Mouse (Mus musculus) large intestine, adult 2 months (tissue): Measurements from ENCODE around the gene Zfp598. TPM values are rescaled to one million over a fixed set of nuclear protein-coding genes. Genes with fewer than 3 reads are reported as not detected.

ENCODE experiments used
- DNase-seq: peaks from one replicate; pipeline ENCODE4 v3.0.0-alpha.2; 2012; ENCODE audit warnings: low read depth, low spot score
- WGBS: fragments of 180-500 bp; shearing (Covaris S2); methylation state at CpG from one replicate; pipeline ENCODE4 v1.1.7; 2018; 5-methylcytosine and 5-hydroxymethylcytosine counted together
- polyA plus RNA-seq: library from polyadenylated mRNA; depleted of rRNA; stranded (reverse); fragments of >200 nt; gene quantifications from 2 replicates; pipeline ENCODE4 v1.2.3, GENCODE M21; 2012

Gene Zfp598
- polyA plus RNA-seq, 1 experiment = 52.1 TPM

DNA sequence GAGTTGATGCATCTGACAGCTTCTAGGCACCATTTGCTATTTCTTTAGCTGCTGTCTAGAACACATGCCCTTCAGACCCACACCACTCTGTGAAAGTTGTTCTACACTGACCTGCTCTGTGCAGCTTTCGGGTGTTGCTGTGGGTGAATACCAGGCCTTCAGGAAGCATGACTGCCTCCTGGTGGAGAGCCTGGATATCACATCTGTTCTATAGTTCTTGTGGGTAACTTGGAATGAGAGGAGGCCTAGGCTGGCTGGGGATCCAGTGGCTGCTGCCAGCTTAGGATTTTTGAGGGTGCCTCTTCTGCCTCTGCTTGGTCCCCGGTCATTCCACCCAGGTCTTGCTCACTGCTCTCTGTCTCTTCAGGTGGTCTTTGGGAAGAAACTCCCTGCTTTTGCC lies 6.7 kb downstream of the Zfp598 start:
- no peak for DNase-seq

DNA sequence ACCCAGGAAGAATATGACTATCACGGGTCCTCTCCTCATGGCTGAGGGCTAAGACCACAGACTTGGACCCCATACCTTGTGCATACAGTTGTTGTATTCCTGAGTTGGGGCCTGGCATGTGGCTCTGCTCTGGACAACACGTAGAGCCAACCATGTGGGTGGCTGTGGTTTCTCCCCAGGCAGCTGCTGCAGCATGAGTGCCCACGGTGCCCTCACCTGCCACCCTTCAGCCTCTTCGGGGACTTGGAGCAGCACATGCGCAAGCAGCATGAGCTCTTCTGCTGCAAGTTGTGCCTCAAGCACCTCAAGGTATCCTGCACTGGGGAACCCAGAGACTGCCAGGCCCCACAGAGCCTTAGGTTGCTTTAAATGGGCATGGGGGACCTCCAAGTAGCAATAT lies 7.4 kb downstream of the Zfp598 start:
- no peak for DNase-seq
- WGBS = 90% methylated on average over 5 of the region's 5 CpGs

More for the DNA sequence above, 6.7 kb downstream of the Zfp598 start:
- WGBS = 58% methylated on average over 2 of the region's 2 CpGs

DNA sequence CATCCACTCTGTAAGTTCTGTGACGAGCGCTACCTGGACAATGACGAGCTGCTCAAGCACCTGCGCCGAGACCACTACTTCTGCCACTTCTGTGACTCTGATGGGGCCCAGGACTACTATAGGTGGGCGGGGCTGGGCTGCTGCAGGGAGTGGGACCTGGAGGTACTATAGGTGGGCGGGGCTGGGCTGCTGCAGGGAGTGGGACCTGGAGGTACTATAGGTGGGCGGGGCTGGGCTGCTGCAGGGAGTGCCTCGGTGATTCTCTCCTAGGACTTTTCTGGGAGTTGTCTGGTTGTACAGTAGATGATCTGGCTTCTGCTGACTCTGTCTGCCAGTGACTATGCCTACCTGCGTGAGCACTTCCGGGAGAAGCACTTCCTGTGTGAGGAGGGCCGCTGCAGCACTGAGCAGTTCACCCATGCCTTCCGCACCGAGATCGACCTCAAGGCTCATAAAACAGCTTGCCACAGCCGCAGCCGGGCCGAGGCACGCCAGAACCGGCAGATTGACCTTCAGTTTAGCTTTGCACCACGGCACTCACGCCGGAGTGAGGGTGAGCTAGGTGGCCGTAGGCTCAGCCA lies 8.1 kb downstream of the Zfp598 start:
- no peak for DNase-seq
- WGBS = 50% methylated on average over 24 of the region's 24 CpGs

DNA sequence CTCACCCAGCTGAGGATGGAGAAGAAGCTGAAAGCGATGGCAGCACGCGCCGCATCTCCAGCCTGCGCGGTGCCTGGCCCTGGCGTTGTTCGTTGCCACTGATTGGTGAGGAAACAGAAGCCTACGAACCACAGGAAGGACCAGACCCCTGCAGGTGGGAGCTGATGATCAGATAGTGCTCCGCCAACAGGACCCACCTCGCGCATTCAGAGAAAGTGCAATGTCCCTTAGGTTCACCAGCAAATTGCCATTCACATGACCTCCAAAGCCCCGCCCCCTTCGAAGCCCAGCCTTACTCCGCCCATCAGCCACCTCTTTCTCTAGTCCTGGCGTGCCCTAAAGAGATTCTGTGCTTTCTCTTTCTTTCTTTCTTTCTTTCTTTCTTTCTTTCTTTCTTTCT lies 17.0 kb downstream of the Zfp598 start:
- 54% methylated on average over 16 of the region's 16 CpGs for WGBS

DNA sequence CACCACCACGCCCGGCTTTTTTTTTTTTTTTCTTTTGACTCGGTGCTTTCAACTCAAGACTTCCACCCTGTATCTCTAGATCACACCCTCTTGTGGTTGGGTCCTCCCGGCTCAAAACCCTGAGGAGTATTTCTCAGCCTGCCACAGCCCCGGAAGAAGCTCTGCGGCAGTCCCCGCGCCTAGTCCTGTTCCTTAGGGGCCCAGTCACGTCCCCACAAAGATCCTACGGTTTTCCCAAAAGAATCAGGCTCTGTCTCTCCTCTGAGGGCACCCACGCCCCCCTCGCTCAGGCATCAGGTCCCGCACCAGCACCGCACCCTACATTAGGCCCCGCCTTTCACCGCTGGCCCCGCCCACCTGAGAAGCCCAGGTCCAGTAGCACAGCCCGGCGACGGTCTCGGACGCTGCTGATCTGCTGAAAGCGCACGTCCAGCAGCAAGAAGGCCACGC lies 17.7 kb downstream of the Zfp598 start:
- DNase-seq = no peak

More for the DNA sequence above, 17.0 kb downstream of the Zfp598 start:
- no peak for DNase-seq

DNA sequence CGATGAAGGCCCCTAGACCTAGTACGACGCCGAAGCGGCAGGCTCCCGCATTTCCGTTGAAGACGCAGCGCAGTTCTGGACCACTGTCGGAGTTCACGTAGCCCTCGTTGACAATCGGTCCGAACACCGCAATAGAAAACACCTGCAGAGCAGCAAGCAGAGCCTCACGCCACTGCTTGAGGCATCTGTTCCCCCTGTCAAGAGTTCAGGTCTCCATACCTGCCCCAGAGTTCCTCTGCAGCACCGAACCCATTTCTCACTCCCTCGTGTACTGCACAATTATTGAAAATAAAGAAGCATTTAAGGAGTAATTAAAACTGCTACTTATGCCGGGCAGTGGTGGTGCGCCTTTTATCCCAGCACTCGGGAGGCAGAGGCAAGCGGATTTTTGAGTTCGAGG lies 18.1 kb downstream of the Zfp598 start:
- WGBS = 26% methylated on average over 23 of the region's 23 CpGs
- no peak for DNase-seq

More for the DNA sequence above, 17.7 kb downstream of the Zfp598 start:
- 1% methylated on average over 25 of the region's 25 CpGs for whole genome bisulfite sequencing

DNA sequence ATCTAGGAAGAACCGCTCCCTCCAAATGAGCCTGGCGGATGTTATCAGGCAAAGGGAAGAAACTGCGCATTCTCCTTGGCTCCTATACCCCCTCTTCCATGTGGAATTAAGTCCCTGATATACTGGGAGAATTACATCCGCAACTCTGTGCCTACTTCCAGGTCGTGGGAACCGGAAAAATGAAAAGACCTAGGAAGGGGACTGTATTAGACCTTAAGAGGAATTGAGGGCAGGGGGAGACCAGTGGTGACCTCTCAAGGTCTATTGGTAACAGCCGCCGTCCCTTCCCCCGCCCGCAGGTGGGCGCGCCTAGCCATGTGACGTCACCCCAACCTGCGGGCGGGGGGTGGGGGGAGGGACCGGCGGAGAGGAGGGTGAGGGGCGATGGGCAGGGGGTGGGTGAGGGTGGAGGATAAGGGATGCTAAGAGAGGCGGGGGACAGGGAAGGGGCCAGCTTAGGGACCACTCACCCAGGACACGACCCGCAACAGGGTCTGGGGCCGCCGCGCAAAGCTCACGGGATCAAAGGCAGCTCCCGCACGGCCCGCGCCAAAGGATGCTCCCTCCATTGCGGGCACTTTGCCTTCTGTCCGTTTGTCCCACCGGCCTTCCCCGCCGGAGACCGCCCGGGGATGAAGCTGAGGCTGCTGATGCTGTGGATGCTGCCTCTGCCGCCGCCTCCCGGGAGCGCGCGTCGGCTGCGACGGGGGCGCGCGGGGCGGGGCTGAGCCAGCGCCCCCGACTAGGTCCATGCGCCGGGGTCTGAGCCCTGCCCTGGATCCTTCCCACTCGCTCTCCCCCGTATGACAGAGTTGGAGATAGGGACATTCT lies 20.0 kb downstream of the Zfp598 start, which contains the start of gene Syngr3:
Syngr3 (minus strand) TSS at position 705 of the 831 bp plus-strand sequence.
- DNase-seq = no peak

DNA sequence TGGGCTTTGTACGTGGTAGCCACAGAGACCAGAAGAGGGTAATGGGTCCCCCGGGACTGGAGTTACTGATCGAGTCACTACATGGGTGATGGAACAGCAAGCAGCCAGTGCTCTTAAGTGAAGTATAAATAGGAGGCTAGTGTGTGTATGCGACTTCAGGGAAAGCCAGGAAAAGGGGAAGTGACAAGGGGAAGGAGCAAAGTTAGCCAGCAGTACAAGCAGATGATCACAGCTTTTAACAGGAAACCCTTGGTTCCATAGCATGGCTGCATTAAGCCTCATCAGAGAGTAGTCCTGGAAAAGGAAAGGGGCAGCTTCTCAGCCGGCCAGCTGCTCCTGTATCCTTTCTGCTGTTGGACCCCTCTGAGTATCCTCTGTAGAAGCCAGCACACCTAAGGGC lies 22.9 kb downstream of the Zfp598 start:
- DNase-seq = no peak
- WGBS = 87% methylated on average over 5 of the region's 5 CpGs

More for the DNA sequence above, 20.0 kb downstream of the Zfp598 start, which contains the start of gene Syngr3:
- 2% methylated on average over 45 of the region's 55 CpGs for WGBS

DNA sequence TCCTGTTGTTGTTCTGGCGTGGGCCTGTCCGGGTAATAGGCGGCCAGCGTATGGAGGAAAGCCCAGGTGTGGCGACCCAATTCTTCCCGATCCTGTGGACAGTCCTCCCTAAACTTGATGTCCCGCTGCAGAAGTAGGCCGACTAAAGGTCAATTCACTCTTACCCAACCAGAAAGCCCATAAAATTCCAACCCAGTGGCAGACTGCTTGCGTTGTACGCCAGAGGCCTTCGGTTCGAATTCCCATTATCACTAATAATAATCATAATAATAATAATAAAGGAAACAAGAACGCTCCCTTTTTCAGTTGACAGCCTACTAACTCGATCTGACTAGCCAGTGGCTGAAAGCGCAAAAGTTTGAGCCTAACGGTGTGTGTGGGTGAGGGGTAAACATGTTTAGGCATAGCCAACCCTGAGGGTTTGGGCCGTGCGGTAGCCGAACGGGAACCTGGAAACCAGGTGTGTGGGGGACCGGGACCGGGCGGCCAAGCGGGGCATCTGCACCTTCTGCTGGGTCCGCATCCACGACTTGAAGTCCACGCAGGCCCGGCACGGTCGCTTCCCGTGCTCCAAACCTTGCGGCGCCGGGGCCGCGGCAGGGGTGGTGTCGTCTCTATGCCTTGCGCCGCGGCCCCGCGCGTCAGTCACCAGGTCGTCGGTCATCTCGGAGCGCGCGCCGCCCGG lies 26.0 kb downstream of the Zfp598 start:
- 4% methylated on average over 47 of the region's 51 CpGs for WGBS
- no peak for DNase-seq

DNA sequence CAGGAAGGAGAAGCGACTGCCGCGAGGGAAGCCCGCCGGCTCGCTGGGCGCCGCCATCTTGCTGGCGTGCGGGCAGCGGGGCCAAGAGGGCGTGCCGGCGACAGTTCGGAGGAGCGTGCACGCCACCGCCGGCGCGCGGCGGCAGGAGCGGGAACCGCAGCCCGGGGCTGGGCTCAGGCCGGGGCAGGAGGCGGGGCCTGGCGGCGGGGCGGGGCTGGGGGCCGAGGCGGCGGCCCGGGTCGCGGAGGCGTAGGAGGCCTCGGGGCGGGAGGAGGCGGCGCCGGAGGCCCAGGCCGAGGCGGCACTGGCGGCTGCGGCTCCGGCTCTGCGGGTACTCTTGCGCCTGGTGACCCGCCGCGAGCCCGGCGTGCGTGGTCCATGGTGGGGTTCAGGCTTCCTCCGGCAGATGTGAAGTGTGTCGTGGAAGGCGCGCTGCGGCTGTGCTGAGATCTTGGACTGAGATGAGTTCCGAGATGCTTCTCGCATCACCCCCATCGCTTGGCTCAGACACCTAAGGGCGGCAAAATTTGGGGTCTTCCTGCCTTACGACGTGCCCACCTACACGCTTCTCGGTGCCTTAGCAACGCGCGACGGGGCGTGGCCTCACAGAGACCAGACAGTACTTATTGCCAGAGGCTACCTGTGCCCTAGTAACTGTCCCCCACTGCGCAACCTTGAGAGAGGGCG lies 26.7 kb downstream of the Zfp598 start, which contains the start of the genes Gfer and Noxo1:
Gfer (minus strand) TSS at position 146 of the 687 bp plus-strand sequence.
Noxo1 (plus strand) TSS at position 224 of the 687 bp plus-strand sequence.
- WGBS = under 1% methylated on average over 74 of the region's 76 CpGs
- no peak for DNase-seq

DNA sequence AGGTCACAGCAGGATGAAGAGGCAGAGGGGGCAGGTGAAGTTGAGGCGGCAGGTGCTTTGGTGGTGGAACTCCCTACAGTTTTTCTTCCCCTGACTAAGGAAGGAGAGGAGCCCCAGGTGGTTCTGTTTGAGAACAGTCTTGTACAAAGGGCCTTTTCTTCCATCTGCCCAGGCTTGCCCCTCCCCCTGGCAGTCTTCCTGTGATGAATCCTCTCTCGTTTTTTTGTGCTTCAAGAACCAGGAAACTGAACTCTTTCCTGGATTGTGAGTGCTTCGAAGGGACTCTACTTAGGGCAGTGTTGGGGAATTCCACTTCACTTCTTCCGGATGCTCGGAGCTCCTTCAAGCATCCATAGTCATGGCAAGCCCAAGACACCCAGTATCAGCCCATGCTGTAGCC lies 28.5 kb downstream of the Zfp598 start:
- WGBS = 7% methylated on average over 5 of the region's 5 CpGs
- peak; percentile 59 for DNase-seq

DNA sequence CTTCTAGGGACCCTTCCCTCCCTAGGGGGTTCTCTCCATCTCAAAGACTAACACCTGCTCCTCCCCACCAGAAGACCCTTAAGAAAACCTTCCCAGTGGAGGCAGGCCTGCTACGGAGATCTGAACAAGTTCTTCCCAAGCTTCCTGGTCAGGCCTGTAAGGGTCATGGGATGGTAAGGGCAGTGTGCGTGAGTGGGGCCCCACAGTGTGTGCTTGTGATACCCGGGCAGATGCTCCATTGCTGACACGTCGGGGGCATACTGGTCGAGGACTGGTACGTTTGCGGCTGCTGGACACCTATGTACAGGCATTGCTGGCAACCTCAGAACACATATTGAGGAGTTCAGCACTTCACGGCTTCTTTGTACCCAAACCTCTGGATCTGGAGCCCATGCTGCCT lies 29.2 kb downstream of the Zfp598 start:
- no peak for DNase-seq
- WGBS = 28% methylated on average over 9 of the region's 9 CpGs

DNA sequence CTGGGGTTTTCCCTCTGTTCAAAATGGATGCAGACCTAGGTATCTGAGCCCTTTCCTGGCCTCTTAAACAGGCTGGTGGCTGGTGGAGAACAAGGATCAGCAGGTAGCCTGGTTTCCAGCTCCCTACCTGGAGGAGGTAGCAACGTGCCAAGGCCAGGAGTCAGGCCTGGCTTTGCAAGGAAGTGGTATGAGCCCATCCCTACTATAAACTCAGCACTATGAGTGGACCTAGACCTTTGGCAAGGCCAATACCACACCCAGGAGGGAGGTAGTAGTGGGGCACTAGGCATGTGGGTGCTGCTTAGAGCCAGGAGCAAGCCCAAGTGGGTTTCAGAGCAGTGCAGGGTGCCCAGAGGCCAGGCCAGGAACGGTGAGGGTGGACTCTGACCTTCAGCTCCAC lies 30.0 kb downstream of the Zfp598 start:
- DNase-seq = peak; percentile 82
- 32% methylated on average over 2 of the region's 2 CpGs for WGBS

DNA sequence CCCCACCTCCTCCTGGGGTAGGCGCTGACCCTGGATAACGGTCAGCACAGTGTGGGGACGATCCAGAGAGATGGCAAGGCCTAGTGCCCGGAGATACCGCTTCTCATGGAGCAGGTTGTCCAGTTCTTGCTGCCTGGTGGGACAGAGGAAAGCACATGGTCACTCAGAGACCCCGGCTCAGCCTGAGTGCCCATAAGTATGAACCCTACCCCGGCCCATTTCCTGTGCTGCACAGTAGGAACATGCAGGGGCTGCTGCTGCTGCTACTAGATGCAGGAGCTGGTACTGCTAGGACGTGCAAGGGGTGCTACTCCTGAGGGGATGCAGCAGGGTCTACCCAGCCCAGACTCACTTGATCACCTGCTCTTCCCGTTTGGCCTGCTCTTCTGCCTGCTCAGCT lies 31.8 kb downstream of the Zfp598 start:
- DNase-seq = no peak
- 84% methylated on average over 9 of the region's 9 CpGs for WGBS

DNA sequence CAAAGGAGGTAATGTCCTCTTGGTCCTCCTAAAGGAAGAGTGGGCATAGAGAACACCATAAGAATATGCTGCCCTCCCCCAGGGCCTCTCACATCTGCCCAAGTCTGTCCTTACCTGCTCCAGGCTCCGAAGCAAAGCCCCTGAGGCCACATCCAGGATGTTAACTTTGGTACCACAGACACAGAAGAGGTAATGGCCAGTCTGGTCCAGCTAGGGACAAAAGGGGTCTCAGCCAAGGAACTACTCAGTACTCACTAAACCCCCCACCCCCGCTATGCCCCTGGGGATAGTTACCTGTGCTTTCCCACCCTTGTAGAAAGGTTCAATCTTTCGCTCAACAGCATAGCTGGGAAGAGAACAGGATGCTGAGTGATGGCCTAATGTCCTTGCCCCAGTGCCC lies 36.3 kb downstream of the Zfp598 start:
- DNase-seq = no peak
- WGBS = 95% methylated on average over 3 of the region's 3 CpGs

DNA sequence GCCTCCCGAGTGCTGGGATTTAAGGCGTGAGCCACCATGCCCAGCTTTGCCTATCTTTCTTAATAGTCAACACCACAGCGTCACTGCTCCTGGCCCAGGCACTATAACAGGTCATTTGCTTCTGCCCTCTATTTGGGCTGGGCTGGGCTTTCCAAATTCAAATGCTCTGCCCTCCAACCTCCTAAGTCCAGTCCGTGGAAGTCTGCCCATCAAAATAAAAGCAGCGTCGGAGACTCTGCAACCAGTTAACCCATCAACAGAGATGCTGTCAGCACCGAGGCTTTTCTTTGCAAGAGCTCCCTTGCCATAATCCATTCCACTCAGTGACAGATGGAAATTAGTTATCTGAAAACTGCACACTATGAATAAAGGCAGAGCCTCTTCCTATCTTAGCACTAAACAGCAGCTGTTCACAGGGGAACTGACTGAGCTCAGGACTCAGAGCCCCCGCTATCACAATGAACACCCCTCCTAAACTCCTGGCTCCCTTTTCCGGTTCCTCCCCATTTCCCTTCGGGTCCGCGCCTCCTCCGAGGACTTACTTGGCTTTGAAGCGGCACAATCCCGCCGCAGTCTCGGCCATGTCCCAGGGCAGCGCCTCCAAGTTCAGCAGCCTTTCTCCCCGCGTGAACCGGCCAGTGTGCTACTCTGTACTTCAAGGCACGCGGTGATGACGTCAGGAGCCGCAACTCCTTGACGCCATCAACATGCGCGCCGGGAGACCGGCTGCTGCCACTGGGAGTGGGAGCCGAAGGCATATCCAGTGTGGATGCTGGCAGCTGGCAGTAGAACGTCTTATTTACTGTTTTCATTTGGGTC lies 37.7 kb downstream of the Zfp598 start, which contains the start of gene Tbl3:
Tbl3 (minus strand) TSS at position 679 of the 819 bp plus-strand sequence.
- WGBS = under 1% methylated on average over 32 of the region's 32 CpGs
- DNase-seq = no peak

DNA sequence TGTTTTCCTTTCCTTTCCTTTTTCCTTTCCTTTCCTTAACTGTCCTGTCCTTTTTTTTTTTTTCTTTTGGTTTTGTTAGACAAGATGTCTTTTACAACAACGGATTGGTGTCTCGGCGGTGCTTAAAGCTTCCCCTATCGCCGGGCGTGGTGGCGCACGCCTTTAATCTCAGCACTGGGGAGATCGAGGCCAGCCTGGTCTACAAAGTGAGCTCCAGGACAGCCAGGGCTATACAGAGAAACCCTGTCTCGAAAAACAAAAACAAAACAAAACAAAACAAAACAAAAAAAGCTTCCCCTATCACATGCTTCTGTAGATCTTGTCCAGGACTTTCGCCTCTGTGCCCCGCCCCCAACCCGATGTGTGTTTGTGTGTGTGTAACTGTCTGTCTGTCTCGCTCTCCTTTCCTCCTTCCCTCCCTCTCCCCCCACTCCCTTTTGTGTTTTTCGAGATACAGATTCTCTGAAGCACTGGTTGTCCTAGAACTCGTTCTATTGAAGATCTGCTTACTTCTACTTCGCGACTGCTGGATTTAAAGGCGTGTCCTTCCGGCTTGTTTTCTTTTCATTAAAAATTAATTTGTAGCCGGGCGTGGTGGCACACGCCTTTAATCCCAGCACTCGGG lies 38.4 kb downstream of the Zfp598 start:
- under 1% methylated on average over 24 of the region's 24 CpGs for WGBS
- no peak for DNase-seq

DNA sequence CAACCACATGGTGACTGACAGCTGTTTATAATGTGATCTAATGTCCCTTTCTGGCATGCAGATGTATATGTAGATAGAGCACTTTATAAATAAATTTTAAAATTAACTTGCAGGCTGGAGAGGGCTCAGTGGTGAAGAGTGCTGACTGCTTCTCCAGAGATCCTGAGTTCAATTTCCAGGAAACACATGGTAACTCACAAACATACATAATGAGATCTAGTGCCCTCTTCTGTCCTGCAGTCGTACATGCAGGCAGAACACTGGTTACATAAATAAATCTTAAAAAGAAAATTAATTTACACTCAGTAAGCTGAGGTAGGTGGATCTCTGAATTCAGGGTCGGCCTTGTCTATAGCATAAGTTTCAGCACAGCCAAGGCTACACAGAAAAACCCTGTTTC lies 39.2 kb downstream of the Zfp598 start:
- no peak for DNase-seq
- 18% methylated on average over 2 of the region's 2 CpGs for WGBS
